Mouse (Mus musculus) cerebellum, adult (tissue): ENCODE results near the gene Synj2.

ENCODE experiments used
- ATAC-seq: cut with Nextera tagmentation; 2 replicates; pipeline ENCODE4 v1.9.2; 2017; ENCODE audit warnings: mild to moderate bottlenecking, moderate library complexity, mixed read lengths; ENCODE audit not compliant: insufficient number of reproducible peaks, low FRiP score, low TSS enrichment

Synj2 gene

DNA sequence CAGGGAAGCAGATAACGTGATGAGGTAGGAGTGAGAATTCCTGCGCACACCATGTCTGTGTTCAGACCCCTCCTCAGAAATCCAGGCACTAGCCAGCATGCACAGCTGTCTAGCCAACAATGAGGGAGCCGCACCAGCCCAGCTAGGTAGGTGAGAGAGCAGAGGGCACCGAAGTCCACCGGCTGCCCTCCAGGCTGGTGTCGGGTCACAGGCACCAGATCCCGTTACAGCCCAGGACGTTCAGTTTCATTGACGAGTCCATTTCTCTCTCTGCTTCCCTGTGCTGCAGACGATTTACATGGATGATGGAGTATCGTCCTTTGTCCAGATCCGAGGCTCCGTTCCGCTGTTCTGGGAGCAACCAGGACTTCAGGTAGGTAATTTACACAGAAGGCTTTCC lies 55.5 kb downstream of the Synj2 start:
- no peak for ATAC-seq

- peak; percentile 65 for ATAC-seq
These were observed 56.5 kb downstream of the Synj2 start for GRCm38 (mm10) chr17:5997380-5998234.

- no peak for ATAC-seq
These were observed 57.1 kb downstream of the Synj2 start for GRCm38 (mm10) chr17:5998235-5998500.

DNA sequence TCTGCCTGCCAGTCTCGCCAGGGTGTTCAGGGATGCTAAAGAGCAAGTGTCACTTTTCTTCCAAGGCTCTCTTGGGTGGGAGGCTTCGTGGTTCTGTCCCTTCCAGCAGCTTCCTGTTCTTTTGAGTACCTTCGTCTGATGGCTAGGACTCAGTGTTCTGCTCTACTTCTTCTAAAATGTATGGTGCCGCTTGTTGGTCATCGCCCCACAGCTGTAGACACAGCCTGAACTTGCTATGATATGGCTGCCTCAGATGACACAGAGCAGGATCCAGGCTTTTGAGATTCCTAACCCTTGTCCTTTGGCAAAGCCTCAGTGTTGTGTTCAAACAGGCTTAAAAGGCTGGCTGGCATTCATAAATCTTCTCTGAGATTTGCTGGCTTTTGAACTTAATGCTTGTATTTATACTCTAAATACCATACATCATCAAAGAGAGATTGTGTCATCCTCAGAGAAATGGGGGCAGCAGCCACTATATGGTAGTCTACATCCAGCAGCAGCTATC lies 58.0 kb downstream of the Synj2 start:
- no peak for ATAC-seq

GRCm38 (mm10) chr17:6000864-6001319 lies 59.8 kb downstream of the Synj2 start:
- peak; percentile 79 for ATAC-seq

GRCm38 (mm10) chr17:6001389-6001788 lies 60.3 kb downstream of the Synj2 start:
- ATAC-seq, result no peak

DNA sequence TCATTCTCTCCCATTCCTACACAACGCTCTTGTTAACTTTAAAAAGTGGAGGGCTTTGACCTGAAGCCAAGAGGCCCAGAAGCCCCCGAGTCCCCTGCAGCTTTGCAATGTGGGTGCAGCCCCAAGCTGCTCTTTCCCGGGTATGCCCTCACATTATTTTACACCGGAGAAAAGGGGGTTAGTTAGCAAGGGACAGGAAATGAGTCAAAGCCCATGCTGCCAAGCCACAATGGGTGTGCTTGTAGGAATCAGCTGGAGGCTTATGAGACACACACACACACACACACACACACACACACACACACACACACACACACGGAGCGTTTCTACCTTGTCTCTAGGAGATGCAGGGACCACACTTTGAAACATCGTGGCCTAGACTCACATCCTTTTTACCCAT lies 60.8 kb downstream of the Synj2 start:
- ATAC-seq, result no peak

- ATAC-seq, result no peak
These were observed 61.5 kb downstream of the Synj2 start for GRCm38 (mm10) chr17:6002563-6002962.

- no peak for ATAC-seq
These were observed 62.6 kb downstream of the Synj2 start for GRCm38 (mm10) chr17:6003661-6004060.

DNA sequence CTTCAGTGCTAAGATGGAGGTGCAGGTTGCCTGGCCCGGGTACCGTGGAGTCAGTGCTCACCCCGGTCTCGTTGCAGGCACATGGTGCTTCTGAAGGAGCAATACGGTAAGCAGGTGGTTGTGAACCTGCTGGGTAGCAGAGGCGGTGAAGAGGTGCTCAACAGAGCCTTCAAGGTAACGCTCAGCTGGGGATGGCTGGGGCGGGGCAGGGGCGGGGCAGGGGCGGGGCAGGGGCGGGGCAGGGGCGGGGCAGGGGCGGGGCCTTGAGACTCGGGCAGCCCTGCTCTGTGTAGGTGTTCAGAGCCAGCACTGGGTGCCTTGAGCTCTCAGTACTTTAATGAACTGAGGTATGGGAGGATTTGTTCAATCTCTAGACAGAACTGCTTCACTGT lies 64.2 kb downstream of the Synj2 start:
- ATAC-seq, result no peak

GRCm38 (mm10) chr17:6005638-6006471 lies 64.8 kb downstream of the Synj2 start:
- no peak for ATAC-seq

DNA sequence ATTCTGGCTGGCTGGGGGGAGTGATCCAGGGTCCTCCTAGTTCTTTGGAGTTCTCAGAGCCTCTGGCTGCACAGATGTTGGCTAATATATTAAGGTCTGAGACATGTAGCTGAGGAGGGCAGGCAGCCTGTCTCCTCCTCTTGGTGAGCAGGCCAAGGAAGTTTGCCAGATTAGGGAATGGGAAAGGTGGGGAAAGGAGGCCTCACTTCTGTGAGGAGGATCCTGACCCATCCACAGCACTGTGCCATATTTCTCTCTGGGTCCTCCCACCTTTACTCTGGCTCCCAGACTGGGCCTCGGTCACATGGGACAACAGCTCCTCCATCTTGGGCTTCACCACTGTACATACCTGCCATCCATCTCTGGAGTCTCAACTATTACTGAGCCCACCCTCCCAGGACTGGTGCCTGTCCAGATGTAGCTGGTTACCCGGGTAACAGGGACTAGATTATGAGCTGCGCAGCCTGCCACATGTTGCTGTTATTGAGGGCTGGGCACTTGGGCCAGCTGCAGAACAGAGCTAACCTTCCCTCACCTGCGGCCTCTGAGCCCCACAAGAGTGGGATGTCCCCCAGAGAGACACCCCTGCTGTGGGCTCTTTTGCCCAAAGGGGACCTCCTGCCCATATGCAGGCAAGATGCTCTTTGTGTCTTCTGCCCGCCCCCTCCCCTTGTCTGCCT lies 66.2 kb downstream of the Synj2 start:
- no peak for ATAC-seq

DNA sequence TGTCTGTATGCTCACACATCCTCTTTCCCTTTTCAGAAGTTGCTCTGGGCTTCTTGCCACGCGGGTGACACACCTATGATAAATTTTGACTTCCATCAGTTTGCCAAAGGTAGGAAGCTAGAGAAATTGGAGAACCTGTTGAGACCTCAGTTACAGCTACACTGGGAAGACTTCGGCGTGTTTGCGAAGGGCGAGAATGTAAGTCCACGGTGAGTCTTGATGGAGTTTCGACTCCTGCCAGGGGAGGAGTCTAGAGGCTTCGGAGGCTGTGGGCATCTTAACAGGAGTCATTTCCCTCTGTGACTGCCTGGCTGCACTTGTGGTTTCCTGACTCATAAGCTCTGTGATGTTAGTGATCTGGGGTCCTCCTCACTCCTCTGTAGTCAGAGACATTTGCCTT lies 66.8 kb downstream of the Synj2 start:
- no peak for ATAC-seq

- ATAC-seq, result no peak
These were observed 67.5 kb downstream of the Synj2 start for GRCm38 (mm10) chr17:6008590-6008989.

GRCm38 (mm10) chr17:6009606-6010005 lies 68.5 kb downstream of the Synj2 start:
- ATAC-seq, result peak; percentile 62; the same call in 1 of the 2 replicates

DNA sequence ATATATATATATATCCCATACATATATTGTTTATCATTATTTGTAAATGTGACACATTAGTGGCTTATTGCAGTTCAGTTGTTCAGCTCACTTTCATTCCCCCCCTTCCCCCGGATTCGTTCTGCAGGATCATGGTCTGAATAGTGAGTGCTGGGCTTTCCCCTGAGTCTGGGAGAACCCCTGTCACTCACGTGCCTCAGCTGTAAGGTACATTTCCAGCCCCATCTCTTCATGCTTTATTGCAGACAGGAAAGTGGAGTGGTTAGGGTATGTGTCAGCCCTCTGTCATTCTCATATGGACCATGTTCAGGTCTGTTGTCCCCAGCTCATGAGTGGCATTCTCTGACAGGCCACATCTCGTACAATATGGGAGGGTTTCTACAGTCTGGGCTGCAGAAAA lies 72.0 kb downstream of the Synj2 start:
- no peak for ATAC-seq

DNA sequence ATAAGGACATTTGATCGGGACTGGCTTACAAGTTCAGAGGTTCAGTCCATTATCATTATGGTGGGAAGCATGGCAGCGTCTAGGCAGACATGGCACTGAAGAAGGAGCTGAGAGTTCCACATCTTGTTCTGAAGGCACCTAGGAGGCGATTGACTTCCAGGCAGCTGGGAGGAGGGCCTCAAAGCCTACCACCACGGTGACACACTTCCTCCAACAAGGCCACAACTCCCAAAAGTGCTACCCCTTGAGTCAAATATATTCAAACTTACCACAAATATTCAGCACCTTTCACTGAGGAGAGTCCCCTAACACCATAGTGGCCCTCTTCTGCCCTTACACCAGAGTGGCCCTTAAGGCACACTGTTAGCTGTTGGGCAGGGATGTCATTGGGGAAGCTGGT lies 73.9 kb downstream of the Synj2 start:
- ATAC-seq, result no peak

DNA sequence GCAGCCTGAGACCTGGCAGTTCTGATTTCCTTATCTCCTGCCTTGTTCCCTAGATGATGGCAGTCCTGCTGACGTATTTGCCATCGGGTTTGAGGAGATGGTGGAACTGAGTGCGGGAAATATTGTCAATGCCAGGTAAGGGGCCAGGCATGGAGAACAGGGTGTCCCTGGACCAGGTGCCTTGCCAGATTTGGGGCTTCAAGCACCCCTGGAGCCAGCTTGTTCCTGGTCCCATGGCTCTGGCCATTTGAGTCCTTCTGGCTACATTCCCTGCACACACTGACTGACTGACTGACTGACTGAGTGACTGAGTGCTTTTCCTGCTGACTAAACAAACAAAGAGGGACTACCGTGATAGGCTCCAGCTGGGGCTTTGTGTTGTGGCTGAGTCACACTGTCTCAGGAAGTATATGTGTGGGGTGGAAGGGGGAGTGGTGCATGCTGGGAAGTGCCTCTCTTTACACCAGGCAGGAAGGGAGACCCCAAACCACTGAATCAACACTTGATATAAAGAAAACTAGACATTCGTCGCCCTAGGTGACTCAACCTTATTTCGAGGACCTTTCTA lies 75.2 kb downstream of the Synj2 start:
- no peak for ATAC-seq

DNA sequence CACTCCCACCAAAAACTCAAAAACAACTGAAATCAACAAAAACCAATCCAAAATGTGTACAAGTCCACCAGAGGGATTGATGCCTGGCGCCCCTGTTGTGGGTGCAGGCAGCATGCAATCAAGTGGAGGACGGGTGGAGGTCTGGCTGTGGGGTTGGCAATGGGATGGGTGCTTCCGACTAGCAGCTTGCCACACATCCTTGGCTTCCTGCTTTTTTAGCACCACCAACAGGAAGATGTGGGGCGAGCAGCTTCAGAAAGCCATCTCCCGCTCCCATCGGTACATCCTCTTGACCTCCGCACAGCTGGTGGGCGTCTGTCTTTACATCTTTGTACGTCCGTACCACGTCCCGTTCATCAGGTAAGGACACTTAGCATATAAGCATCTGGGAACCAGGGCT lies 76.2 kb downstream of the Synj2 start:
- ATAC-seq, result no peak

DNA sequence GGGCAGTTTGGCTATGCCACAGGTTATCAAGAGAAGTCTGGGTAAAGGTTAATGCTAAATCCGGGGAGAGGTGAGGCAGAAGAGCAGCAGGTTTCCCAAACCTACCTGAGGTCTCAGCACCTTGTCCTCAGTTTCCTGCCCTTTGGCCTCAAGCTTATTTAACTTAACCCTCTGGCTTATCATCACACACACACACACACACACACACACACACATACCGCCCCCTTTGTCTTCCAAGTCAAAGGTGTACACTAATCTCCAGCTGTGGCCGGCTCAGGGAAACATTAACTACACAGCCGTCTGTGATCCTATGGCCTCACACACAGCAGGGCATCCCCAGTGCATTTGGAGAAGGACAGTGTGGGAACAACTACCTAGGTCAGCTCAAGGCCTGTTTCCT lies 77.3 kb downstream of the Synj2 start:
- ATAC-seq, result no peak

DNA sequence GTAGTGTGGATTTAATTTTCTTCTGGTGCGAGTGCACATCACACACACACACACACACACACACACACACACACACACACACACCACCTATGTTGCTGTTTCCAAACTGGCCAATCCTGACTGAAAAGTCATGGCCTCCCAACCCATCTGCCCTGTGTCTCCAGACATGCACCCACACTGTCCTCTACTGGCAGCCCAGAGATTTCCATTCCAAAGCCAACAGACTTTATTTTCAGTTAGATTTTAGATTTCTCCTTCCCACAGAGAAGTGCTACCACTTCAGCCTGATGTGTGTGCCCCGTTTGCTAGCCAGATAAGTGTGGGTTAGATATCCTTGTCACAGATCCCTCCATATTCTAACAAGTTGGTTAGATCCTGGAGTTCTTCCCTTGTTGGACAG lies 78.7 kb downstream of the Synj2 start:
- 0 out of 2 replicates have a peak, but pooled peaks have one; percentile 52 for ATAC-seq
